Mouse (Mus musculus) granulocyte monocyte progenitor cell, adult 5-6 weeks (primary cell): ENCODE measurements at regions not wholly inside any gene's neighbourhood (a gene's known extent, or its start where the extent isn't known, plus 50 kb on each side); places are given as distances from the start of the nearest gene placed in this dataset.
"Not testable (repeated sequence)": the region's sequence is repeated elsewhere in the genome, so short reads cannot be mapped to it uniquely, and the experiment has no call there.

ENCODE experiments used
- ATAC-seq: replicated peaks from 2 replicates; pipeline ENCODE4 v1.8.0; 2016; ENCODE audit warnings: mild to moderate bottlenecking, moderate TSS enrichment, inconsistent platforms; ENCODE audit not compliant: poor library complexity, severe bottlenecking

DNA sequence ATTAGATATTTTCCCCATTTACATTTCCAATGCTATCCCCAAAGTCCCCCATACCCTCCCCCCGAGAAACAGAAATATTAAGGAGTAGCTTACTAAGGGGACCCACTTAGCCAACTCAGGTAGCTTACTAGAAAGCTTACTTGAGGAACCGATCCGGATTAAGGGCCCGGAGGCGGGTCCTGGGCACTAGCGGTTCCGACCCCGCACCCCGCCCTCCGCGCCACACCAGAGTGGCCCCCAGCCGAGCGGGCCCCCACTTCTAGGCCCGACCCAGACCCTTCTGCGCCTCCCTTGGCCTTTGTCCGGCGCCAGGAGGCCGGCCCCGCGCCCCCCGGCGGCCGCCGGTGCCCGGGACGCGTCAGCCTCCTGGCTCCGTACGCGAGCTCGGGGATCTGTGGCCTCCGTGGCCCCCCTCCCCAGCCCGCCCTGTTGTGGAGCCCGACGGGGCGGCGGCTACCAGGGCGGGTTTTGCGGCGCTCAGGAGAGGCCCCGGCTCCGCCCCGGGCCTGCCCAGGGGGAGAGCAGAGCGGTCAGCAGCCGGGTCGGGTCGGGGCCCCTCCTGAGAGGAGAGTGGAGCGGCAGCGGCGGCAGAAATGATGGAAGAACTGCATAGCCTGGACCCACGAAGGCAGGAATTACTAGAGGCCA lies 106.5 kb downstream of the Zfp600 start:
- ATAC-seq, result peak; percentile 89

DNA sequence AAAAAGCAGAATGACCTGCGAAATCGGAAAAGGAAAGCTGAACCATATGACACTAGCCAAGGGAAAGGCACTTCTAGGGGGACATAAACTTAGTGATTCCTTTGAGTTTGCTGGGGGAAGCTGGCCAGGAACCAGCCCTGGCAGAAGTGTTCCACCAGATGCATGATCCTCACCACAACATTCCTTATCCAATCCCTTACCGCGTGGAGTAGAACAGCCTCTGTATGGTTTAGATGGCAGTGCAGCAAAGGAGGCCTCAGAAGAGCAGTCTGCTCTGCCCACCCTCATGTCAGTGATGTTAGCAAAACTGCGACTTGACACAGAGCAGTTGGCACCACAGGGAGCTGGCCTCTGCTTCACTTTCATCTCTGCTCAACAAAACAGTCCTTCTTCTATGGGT lies 107.2 kb downstream of the Zfp600 start:
- ATAC-seq, result not testable (repeated sequence)

DNA sequence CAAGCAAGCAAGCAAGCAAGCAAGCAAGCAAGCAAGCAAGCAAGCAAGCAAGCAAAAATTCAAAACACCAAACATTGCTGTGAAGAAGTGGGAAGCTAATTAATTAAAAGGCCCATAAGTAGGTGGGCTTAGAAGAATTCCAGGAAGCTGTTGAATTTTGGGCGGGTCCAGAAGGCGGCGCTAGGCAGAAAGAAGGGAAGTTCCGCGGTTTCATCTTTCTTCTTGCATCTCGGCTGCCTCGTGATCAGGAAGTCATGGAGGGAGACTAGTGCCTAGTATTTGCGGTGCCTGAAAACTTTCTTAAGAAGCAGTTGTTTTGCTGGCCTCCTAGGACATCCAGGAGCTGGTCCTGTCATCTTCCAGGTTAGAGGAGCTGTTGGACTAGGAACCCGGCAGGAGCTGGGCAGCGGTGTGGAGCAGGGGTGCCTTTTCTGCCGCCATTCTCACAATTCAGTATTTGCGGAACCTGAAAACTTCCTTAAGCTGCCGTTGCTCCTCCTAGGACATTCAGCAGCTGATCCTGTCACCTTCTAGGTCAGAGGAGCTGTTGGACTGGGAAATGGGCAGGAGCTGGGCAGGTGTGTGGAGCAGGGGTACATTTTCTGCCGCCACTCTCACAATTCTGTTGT lies 113.6 kb downstream of the Zfp600 start:
- peak; percentile 100 for ATAC-seq
